Mouse (Mus musculus) megakaryocyte, embryonic 14.5 days (primary cell): ENCODE results near the gene Ces2a. TPM values are rescaled to one million over a fixed set of nuclear protein-coding genes. Genes with fewer than 3 reads are reported as not detected.

ENCODE experiments used
- H3K27me3 ChIP-seq: replicated peaks from 2 replicates; pipeline ENCODE3; 2012; ENCODE audit warnings: inconsistent platforms
- H3K36me3 ChIP-seq: replicated peaks from 2 replicates; pipeline ENCODE3; 2012; ENCODE audit warnings: low read length, inconsistent platforms, mixed read lengths
- H3K4me1 ChIP-seq: 2 replicates; pipeline ENCODE4 v1.6.1; 2012; ENCODE audit warnings: inconsistent platforms
- H3K4me3 ChIP-seq: replicated peaks from 2 replicates; pipeline ENCODE3; 2012; ENCODE audit warnings: moderate library complexity, mild to moderate bottlenecking, inconsistent platforms
- H3K9me3 ChIP-seq: 2 replicates; pipeline ENCODE4 v1.6.1; 2012; ENCODE audit warnings: inconsistent platforms
- FLI1 ChIP-seq: IDR thresholded peaks from 2 replicates; pipeline ENCODE4 v1.6.1; 2012; ENCODE audit warnings: low read length, inconsistent platforms, mixed read lengths
- GATA1 ChIP-seq: IDR thresholded peaks from 3 replicates; pipeline ENCODE4 v1.6.1; 2012; ENCODE audit warnings: mixed read lengths, low read length, inconsistent platforms, borderline replicate concordance
- polyA plus RNA-seq: library from polyadenylated mRNA; stranded (reverse); fragments of >175 nt; gene quantifications from 2 replicates; pipeline ENCODE4 v1.2.3, GENCODE M21; 2012; ENCODE audit warnings: low replicate concordance; ENCODE audit not compliant: insufficient read depth

Ces2a gene
- not detected in 2 replicates for polyA plus RNA-seq

- H3K4me3 ChIP-seq = no peak within 1 kb of the TSS
- TF ChIP-seq GATA1 (no peak), FLI1 (no peak)
- H3K36me3 ChIP-seq = no peaks in the 10 kb centered on the region
- peaks cover 12% of the 10 kb centered on the region for H3K9me3 ChIP-seq
- H3K27me3 ChIP-seq = peaks cover 8% of the 10 kb centered on the region
- H3K4me1 ChIP-seq = 0 out of 2 replicates have a peak, but pooled peaks cover 4% of the 10 kb centered on the region
Measured at GRCm38 (mm10) chr8:104733753-104734152, at the start of gene Ces2a. Ces2a (plus strand) TSS chr8:104734003.

DNA sequence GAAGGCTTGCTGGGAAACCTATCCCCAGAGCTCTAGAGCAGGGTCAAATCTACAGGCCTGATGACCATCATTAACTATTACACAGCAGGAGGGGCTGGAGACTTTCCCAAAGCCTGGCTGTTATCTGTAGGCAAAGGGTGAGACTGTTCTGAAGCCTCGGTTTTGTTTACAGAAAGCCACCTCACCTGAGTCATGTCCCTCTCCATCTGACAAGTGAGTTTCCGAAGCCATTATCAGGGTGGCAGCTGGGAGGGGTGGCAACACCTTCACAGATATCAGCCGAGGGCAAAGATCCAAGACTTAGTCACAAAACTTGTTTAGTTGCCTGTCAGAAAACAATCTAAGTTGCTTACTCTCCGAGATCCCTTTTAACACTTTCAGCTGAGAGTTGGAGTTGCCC lies 45.4 kb upstream of the Ces2a start:
- Histone ChIP-seq H3K9me3 (no peaks in the 10 kb centered on the region), H3K4me3 (no peak overlapping the region), H3K36me3 (no peaks in the 10 kb centered on the region), H3K27me3 (peaks cover 4% of the 10 kb centered on the region), H3K4me1 (no peaks in the 10 kb centered on the region)
- TF ChIP-seq GATA1 (no peak), FLI1 (no peak)

GRCm38 (mm10) chr8:104698556-104698955 lies 35.2 kb upstream of the Ces2a start:
- Histone ChIP-seq H3K36me3 (no peaks in the 10 kb centered on the region), H3K4me3 (no peak overlapping the region), H3K27me3 (no peaks in the 10 kb centered on the region), H3K4me1 (no peaks in the 10 kb centered on the region), H3K9me3 (peaks cover 9% of the 10 kb centered on the region)
- TF ChIP-seq FLI1 (no peak), GATA1 (no peak)

GRCm38 (mm10) chr8:104701900-104702299 lies 31.9 kb upstream of the Ces2a start:
- no peaks in the 10 kb centered on the region for H3K4me1 ChIP-seq
- TF ChIP-seq FLI1 (no peak), GATA1 (no peak)
- no peaks in the 10 kb centered on the region for H3K27me3 ChIP-seq
- no peak overlapping the region for H3K4me3 ChIP-seq
- peaks cover 9% of the 10 kb centered on the region for H3K9me3 ChIP-seq
- no peaks in the 10 kb centered on the region for H3K36me3 ChIP-seq

DNA sequence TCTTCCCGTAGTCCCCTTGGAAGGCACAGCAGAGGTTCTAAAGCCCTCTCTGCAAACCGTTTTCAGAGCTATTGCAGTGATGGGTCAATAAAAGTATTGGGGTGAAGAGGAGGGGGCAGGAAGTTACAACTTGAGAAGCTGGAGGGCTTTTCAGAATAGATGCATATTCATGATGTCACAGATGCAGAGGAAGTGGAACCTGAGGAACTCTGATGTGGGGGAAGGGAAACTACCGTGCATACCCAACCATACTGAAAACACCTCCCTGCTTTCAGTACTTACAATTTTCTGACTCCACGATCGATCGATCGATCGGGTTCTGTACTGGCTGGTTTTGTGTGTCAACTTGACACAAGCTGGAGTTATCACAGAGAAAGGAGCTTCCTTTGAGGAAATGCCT lies 12.6 kb upstream of the Ces2a start:
- peaks cover 11% of the 10 kb centered on the region for H3K27me3 ChIP-seq
- no peaks in the 10 kb centered on the region for H3K36me3 ChIP-seq
- no peaks in the 10 kb centered on the region for H3K4me1 ChIP-seq
- no peak overlapping the region for H3K4me3 ChIP-seq
- no peaks in the 10 kb centered on the region for H3K9me3 ChIP-seq
- no peak for TF ChIP-seq FLI1
- TF ChIP-seq GATA1 = no peak

DNA sequence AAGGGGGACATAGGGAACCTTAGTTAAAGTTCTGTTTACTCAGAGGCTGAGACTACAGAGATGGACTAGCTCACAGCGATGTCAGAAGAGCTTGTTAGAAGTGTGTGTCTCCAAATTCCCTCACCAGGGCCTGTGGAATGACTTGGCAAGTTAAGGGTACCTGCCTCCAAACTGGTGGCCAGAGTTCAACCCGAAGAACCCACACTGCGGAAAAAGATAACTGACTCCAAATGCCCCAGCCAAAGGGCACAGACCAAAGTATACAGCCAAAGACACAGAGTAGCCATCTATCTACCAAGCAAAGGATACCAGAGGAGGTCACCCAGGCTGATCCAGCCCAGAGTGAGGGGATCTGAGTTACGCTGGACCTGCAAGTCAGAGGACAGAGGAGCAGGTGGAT lies 2.4 kb upstream of the Ces2a start:
- H3K9me3 ChIP-seq = peaks cover 12% of the 10 kb centered on the region
- H3K4me3 ChIP-seq = no peak overlapping the region
- 0 out of 2 replicates have a peak, but pooled peaks cover 4% of the 10 kb centered on the region for H3K4me1 ChIP-seq
- peaks cover 6% of the 10 kb centered on the region for H3K27me3 ChIP-seq
- no peak for TF ChIP-seq GATA1
- H3K36me3 ChIP-seq = no peaks in the 10 kb centered on the region

GRCm38 (mm10) chr8:104731969-104732368 lies 1.8 kb upstream of the Ces2a start:
- H3K9me3 ChIP-seq = peaks cover 12% of the 10 kb centered on the region
- H3K4me3 ChIP-seq = no peak overlapping the region
- 0 out of 2 replicates have a peak, but pooled peaks cover 4% of the 10 kb centered on the region for H3K4me1 ChIP-seq
- H3K36me3 ChIP-seq = no peaks in the 10 kb centered on the region
- TF ChIP-seq FLI1 = no peak
- no peak for TF ChIP-seq GATA1
- H3K27me3 ChIP-seq = peaks cover 6% of the 10 kb centered on the region

- TF ChIP-seq GATA1 (no peak), FLI1 (no peak)
- no peaks in the 10 kb centered on the region for H3K9me3 ChIP-seq
Measured at GRCm38 (mm10) chr8:104742039-104742438, 8.2 kb downstream of the Ces2a start.

GRCm38 (mm10) chr8:104743410-104743809 lies 9.6 kb downstream of the Ces2a start:
- H3K4me3 ChIP-seq = no peak overlapping the region
- H3K4me1 ChIP-seq = no peaks in the 10 kb centered on the region
- no peaks in the 10 kb centered on the region for H3K9me3 ChIP-seq
- H3K27me3 ChIP-seq = no peaks in the 10 kb centered on the region
- no peak for TF ChIP-seq FLI1
- no peak for TF ChIP-seq GATA1
- no peaks in the 10 kb centered on the region for H3K36me3 ChIP-seq

More at GRCm38 (mm10) chr8:104742039-104742438, 8.2 kb downstream of the Ces2a start:
- H3K36me3 ChIP-seq = no peaks in the 10 kb centered on the region
- peaks cover 2% of the 10 kb centered on the region for H3K27me3 ChIP-seq
- no peak overlapping the region for H3K4me3 ChIP-seq
- H3K4me1 ChIP-seq = no peaks in the 10 kb centered on the region

DNA sequence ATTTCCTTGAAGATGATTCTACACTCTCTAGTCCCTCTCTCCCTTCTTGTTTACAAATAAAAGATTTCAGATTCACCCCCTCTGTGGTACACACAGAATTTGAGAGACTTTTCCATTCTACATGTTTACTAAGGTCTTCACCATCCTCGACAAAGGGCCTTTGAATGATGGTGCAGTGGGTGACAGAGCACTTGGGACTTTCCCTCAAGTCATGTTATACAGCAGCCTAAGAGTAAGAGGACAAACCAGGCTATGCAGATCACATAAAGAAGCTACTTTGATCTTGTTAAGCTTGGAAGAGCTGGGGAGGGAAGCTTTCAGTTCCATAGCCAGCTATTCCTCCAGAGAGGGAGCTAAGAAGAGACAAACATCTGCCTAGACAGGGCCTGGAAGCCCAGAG lies 19.0 kb downstream of the Ces2a start:
- no peaks in the 10 kb centered on the region for H3K36me3 ChIP-seq
- H3K4me1 ChIP-seq = no peaks in the 10 kb centered on the region
- peaks cover 3% of the 10 kb centered on the region; the same call in 1 of the 2 replicates for H3K9me3 ChIP-seq
- H3K27me3 ChIP-seq = peaks cover 6% of the 10 kb centered on the region
- H3K4me3 ChIP-seq = no peak overlapping the region
- TF ChIP-seq GATA1 (no peak), FLI1 (no peak)

DNA sequence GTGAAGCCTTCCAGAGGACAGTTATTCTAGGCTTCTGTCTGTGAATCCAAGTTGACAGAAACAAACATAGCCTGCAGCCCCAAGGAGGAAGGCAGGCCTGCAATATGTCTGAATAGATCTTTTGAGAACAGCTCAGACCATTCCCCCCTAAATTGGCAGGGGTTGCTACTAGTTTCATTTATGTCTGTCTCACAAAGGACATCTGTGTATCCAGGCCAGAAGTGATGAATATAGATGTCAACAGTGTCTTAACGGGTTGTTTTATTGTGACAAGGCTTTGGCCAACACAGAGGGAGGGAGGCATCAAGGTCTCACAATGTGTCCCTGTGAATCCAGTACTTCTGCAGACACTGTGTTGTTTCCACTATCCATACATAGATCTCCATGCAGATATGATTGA lies 23.8 kb downstream of the Ces2a start:
- Histone ChIP-seq H3K4me1 (no peaks in the 10 kb centered on the region), H3K36me3 (no peaks in the 10 kb centered on the region), H3K27me3 (peaks cover 8% of the 10 kb centered on the region), H3K4me3 (no peak overlapping the region), H3K9me3 (no peaks in the 10 kb centered on the region)
- TF ChIP-seq FLI1 (no peak), GATA1 (no peak)
